Mouse (Mus musculus): ENCODE measurements around the gene Lmcd1.
"Not testable (repeated sequence)": the region's sequence is repeated elsewhere in the genome, so short reads cannot be mapped to it uniquely, and the experiment has no call there.

Gene Lmcd1

GRCm38 (mm10) chr6:112273501-112274205, at the start of gene Lmcd1:
TSS of gene Lmcd1 (plus strand) at chr6:112273758.
- in situ Hi-C loops (cut with MboI, MseI), result no loop called here

GRCm38 (mm10) chr6:112223877-112224632, 49.5 kb upstream of the Lmcd1 start:
- in situ Hi-C loops (cut with MboI, MseI), result no loop called here

GRCm38 (mm10) chr6:112236775-112237174, 36.8 kb upstream of the Lmcd1 start:
- in situ Hi-C loops (cut with MboI, MseI), result no loop called here

- in situ Hi-C loops (cut with MboI, MseI), result no loop called here
Observed at GRCm38 (mm10) chr6:112242216-112242615, 31.3 kb upstream of the Lmcd1 start.

GRCm38 (mm10) chr6:112245639-112246038, 27.9 kb upstream of the Lmcd1 start:
- in situ Hi-C loops (cut with MboI, MseI), result no loop called here

GRCm38 (mm10) chr6:112246636-112247035, 26.9 kb upstream of the Lmcd1 start:
- in situ Hi-C loops (cut with MboI, MseI), result no loop called here

- in situ Hi-C loops (cut with MboI, MseI), result not testable (repeated sequence)
Observed at GRCm38 (mm10) chr6:112253943-112254342, 19.6 kb upstream of the Lmcd1 start.

GRCm38 (mm10) chr6:112254967-112255366, 18.6 kb upstream of the Lmcd1 start:
- in situ Hi-C loops (cut with MboI, MseI), result no loop called here

GRCm38 (mm10) chr6:112255388-112256225, 18.0 kb upstream of the Lmcd1 start:
- in situ Hi-C loops (cut with MboI, MseI), result no loop called here

- in situ Hi-C loops (cut with MboI, MseI), result no loop called here
Observed at GRCm38 (mm10) chr6:112256599-112256998, 17.0 kb upstream of the Lmcd1 start.

- in situ Hi-C loops (cut with MboI, MseI), result no loop called here
Observed at GRCm38 (mm10) chr6:112261089-112261488, 12.5 kb upstream of the Lmcd1 start.

GRCm38 (mm10) chr6:112264321-112264720, 9.2 kb upstream of the Lmcd1 start:
- in situ Hi-C loops (cut with MboI, MseI), result no loop called here

GRCm38 (mm10) chr6:112266631-112267030, 6.9 kb upstream of the Lmcd1 start:
- in situ Hi-C loops (cut with MboI, MseI), result no loop called here

- in situ Hi-C loops (cut with MboI, MseI), result no loop called here
Observed at GRCm38 (mm10) chr6:112267661-112268357, 5.7 kb upstream of the Lmcd1 start.

GRCm38 (mm10) chr6:112274261-112275055, 900 bp downstream of the Lmcd1 start:
- in situ Hi-C loops (cut with MboI, MseI), result no loop called here

- in situ Hi-C loops (cut with MboI, MseI), result no loop called here
Observed at GRCm38 (mm10) chr6:112275731-112276245, 2.2 kb downstream of the Lmcd1 start.

GRCm38 (mm10) chr6:112278805-112279204, 5.2 kb downstream of the Lmcd1 start:
- in situ Hi-C loops (cut with MboI, MseI), result no loop called here

- in situ Hi-C loops (cut with MboI, MseI), result no loop called here
Observed at GRCm38 (mm10) chr6:112280161-112280560, 6.6 kb downstream of the Lmcd1 start.

- in situ Hi-C loops (cut with MboI, MseI), result no loop called here
Observed at GRCm38 (mm10) chr6:112280945-112281344, 7.4 kb downstream of the Lmcd1 start.

- in situ Hi-C loops (cut with MboI, MseI), result no loop called here
Observed at GRCm38 (mm10) chr6:112281935-112282334, 8.4 kb downstream of the Lmcd1 start.
